Mouse (Mus musculus): ENCODE measurements around the gene Ahctf1. TPM values are rescaled to one million over a fixed set of nuclear protein-coding genes. Genes with fewer than 3 reads are reported as not detected.

Ahctf1 gene
- polyA plus RNA-seq, 1 experiment from 2014 or later = 8.8 TPM

DNA sequence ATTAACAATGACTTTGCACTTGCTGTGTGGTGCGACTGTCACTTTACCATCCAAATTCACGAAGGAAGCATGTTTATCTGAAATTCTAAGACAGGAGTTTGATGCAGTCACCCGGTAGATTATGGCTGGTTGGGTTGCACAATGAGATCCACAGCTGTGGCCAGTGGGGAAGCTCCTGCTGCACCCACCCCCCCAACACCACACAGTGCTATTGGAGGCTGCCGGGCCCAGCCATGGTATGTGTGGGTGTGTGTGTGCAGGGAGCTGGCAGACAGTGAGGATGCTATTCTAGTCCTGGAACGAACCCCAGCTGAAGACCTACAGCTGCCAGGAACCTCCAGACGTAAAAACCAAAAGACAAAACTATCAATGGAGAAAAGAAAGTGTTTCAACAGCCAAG is 94.1 kb downstream of the Ahctf1 start:
- Histone ChIP-seq H3K9ac (ENCODE audit: low read depth, low read length) (no peak overlapping the region), H3K9me3 (ENCODE audit: control insufficient read depth) (no peaks in the 10 kb centered on the region), H3K36me3 (ENCODE audit: control insufficient read depth, insufficient read depth) (no peaks in the 10 kb centered on the region), H3K4me1 (replicated peaks; ENCODE audit: control insufficient read depth, insufficient read depth, low read length) (no peaks in the 10 kb centered on the region), H3K4me2 (replicated peaks; ENCODE audit: low read depth) (no peak overlapping the region), H3K27me3 (replicated peaks; ENCODE audit: control insufficient read depth, insufficient read depth, low read length) (no peaks in the 10 kb centered on the region), H3K27ac (ENCODE audit: low read depth, low read length) (no peak overlapping the region), H3K4me3 (ENCODE audit: low read depth, low read length) (no peak overlapping the region)
- no peak for ATAC-seq
- TF ChIP-seq CTCF (IDR thresholded peaks at IDR 0.05; ENCODE audit: low read depth) = no peak
- WGBS = 70% methylated on average over 6 of the region's 6 CpGs

DNA sequence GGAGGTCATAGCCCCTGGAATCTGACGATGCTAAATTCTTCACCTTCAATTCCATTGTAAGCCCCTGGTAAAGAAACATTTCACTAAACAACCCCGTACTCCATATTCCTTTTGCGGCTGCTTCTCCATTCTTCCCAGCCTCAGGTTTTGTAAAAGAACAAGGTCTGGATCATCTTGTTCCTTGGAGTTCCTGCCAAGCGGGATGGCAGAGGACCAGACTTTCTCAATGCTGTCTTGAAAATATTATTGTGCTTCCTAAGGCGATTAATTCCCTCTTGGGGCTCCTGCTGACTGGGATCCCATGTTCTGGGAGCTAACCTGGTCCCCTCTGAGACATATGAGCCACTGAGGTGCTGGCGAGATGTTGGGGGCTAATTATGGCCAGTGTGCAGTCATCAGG is 98.3 kb downstream of the Ahctf1 start:
- WGBS = 84% methylated on average over 6 of the region's 6 CpGs
- no peak for TF ChIP-seq CTCF (IDR thresholded peaks at IDR 0.05; ENCODE audit: low read depth)
- no peak overlapping the region for H3K4me2 ChIP-seq (replicated peaks; ENCODE audit: low read depth)
- no peaks in the 10 kb centered on the region for H3K27me3 ChIP-seq (replicated peaks; ENCODE audit: control insufficient read depth, insufficient read depth, low read length)
- no peak overlapping the region for H3K27ac ChIP-seq (ENCODE audit: low read depth, low read length)
- no peak overlapping the region for H3K9ac ChIP-seq (ENCODE audit: low read depth, low read length)
- H3K4me1 ChIP-seq (replicated peaks; ENCODE audit: control insufficient read depth, insufficient read depth, low read length) = no peaks in the 10 kb centered on the region
- no peaks in the 10 kb centered on the region for H3K9me3 ChIP-seq (ENCODE audit: control insufficient read depth)
- no peak overlapping the region for H3K4me3 ChIP-seq (ENCODE audit: low read depth, low read length)
- no peak for ATAC-seq
- no peaks in the 10 kb centered on the region for H3K36me3 ChIP-seq (ENCODE audit: control insufficient read depth, insufficient read depth)

DNA sequence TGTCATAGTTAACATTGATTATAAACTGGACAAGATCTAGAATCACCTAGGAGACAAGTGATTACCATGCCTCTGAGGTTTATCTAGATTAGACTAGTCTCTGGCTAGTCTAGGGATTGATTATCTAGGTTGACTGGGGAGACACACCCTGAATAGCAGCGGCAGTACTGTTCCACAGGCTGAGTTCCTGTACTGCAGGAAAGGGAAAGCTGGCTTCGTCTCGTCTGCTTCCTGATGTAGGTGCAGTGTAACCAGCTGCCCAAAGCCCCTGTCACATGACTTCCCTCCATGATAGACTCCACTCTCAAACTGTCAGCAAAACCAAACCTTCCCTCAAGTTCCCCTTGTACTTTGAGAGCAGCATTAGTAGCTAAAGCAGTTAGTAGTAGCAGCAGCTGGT is 99.3 kb downstream of the Ahctf1 start:
- H3K27ac ChIP-seq (ENCODE audit: low read depth, low read length) = no peak overlapping the region
- peak; percentile 43; the same call in 1 of the 2 replicates for ATAC-seq
- no peaks in the 10 kb centered on the region for H3K27me3 ChIP-seq (replicated peaks; ENCODE audit: control insufficient read depth, insufficient read depth, low read length)
- 22% methylated on average over 3 of the region's 3 CpGs for WGBS
- no peak overlapping the region for H3K4me3 ChIP-seq (ENCODE audit: low read depth, low read length)
- H3K4me2 ChIP-seq (replicated peaks; ENCODE audit: low read depth) = no peak overlapping the region
- H3K9me3 ChIP-seq (ENCODE audit: control insufficient read depth) = no peaks in the 10 kb centered on the region
- H3K9ac ChIP-seq (ENCODE audit: low read depth, low read length) = no peak overlapping the region
- no peaks in the 10 kb centered on the region for H3K4me1 ChIP-seq (replicated peaks; ENCODE audit: control insufficient read depth, insufficient read depth, low read length)
- TF ChIP-seq CTCF (IDR thresholded peaks at IDR 0.05; ENCODE audit: low read depth) = no peak
- H3K36me3 ChIP-seq (ENCODE audit: control insufficient read depth, insufficient read depth) = no peaks in the 10 kb centered on the region

Other genes starting within 250 kb of the Ahctf1 start
- 111 and 113 TPM in 2 replicates for gene Sccpdh, start 135.5 kb downstream of the Ahctf1 start, polyA plus RNA-seq (2015; fragmentation: Nextera tagmentation; extraction: Ambion mirVana)
- not detected in 2 replicates for gene Kif28, start 58.4 kb downstream of the Ahctf1 start, polyA plus RNA-seq (2015; fragmentation: Nextera tagmentation; extraction: Ambion mirVana)
- gene Gm10518, start 304 bp downstream of the Ahctf1 start, polyA plus RNA-seq (2015; fragmentation: Nextera tagmentation; extraction: Ambion mirVana) = not detected in 2 replicates
- 9.2 and 10.9 TPM in 2 replicates for gene Cdc42bpa, start 156.8 kb upstream of the Ahctf1 start, polyA plus RNA-seq (2015; fragmentation: Nextera tagmentation; extraction: Ambion mirVana)

Data from intestine, postnatal 0 days (tissue).